ENCODE assay signal across 8 mouse cellular contexts in the genomic region with DNA sequence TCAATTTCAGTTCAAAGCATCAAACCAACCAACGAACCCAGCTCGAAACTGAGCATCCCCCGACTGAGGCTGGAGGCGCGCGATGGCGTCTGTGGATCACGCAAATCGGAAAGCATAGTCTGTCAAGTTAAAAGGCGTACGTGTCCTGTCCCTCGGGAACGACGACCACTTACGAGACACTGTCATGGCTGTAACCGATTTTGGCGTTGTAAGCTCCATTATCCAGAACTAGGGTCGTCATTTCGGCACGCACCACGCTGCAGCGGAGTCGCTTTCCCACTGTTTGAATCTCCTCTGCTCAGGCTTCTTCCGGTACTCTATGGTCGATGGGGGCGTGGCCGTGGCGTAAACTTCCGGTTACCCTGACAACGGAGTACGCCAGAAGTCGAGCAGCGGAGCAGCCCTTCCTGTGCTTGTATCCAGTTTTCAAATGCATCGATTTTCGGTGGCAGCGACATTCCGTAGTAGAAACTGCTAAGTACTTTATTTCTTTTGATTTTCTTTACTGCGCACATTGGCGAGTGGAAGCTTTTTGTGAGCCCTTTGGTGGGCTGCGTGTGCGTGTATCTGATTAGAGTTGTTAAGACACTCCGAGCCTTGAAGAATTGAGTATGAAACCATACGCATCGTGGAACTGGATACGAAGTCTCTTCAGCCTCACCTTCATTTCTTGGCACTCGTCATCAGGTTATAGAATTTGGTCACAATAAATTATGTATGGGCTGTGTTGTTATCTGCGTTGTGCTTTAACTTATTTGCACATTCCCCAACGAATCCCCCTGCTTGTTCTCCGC. TPM values are rescaled to one million over a fixed set of nuclear protein-coding genes. Genes with fewer than 3 reads are reported as not detected.
DNase-seq lines count a peak whose midpoint lies in the region; ATAC-seq and TF ChIP-seq lines count a peak whose summit lies in the region.

A gene (minus strand): TSS at position 295 of the 794 bp plus-strand sequence.

- 1% methylated on average over 49 of the region's 49 CpGs for whole genome bisulfite sequencing in heart, embryonic 15.5 days
- 2% methylated on average over 49 of the region's 49 CpGs for WGBS in liver, embryonic 14.5 days (ENCODE audit: insufficient replicate concordance)
- 2% methylated on average over 49 of the region's 49 CpGs for WGBS in neural tube, embryonic 11.5 days
- WGBS in stomach, postnatal 0 days, result under 1% methylated on average over 49 of the region's 49 CpGs

- peak within 1 kb of the TSS; percentile 60 for H3K9ac ChIP-seq in heart, embryonic 15.5 days
- H3K9ac ChIP-seq in liver, embryonic 14.5 days (replicated peaks), result peak within 1 kb of the TSS; percentile 74
- H3K9ac ChIP-seq in neural tube, embryonic 11.5 days (ENCODE audit: low read length), result peak within 1 kb of the TSS; percentile 55
- H3K9ac ChIP-seq in stomach, postnatal 0 days (ENCODE audit: low read length), result peak within 1 kb of the TSS; percentile 62

- H3K36me3 ChIP-seq in heart, embryonic 15.5 days, result 0 out of 2 replicates have a peak, but pooled peaks cover under 1% of the 10 kb centered on the region
- no peaks in the 10 kb centered on the region; the same call in 1 of the 2 replicates for H3K36me3 ChIP-seq in liver, embryonic 14.5 days (replicated peaks; ENCODE audit: control insufficient read depth, insufficient read depth, low read depth)
- no peaks in the 10 kb centered on the region for H3K36me3 ChIP-seq in neural tube, embryonic 11.5 days (ENCODE audit: control insufficient read depth, insufficient read depth, low read length)
- H3K36me3 ChIP-seq in stomach, postnatal 0 days (ENCODE audit: control insufficient read depth, insufficient read depth, low read length), result no peaks in the 10 kb centered on the region

- no peak for TF ChIP-seq CTCF in liver, embryonic 14.5 days (IDR thresholded peaks at IDR 0.05; ENCODE audit: low read depth)
- 0 out of 2 replicates have a peak, but pooled peaks have one; percentile 1 for TF ChIP-seq CTCF in stomach, postnatal 0 days (IDR thresholded peaks at IDR 0.05; ENCODE audit: low read depth)

- peak within 1 kb of the TSS; percentile 72 for H3K4me2 ChIP-seq in heart, embryonic 15.5 days
- H3K4me2 ChIP-seq in liver, embryonic 14.5 days (ENCODE audit: low read depth), result peak within 1 kb of the TSS; percentile 92
- H3K4me2 ChIP-seq in neural tube, embryonic 11.5 days (ENCODE audit: low read depth), result peak within 1 kb of the TSS; percentile 50
- H3K4me2 ChIP-seq in stomach, postnatal 0 days (replicated peaks; ENCODE audit: low read depth), result peak within 1 kb of the TSS; percentile 80

- 0 out of 2 replicates have a peak within 1 kb of the TSS, but pooled peaks have one; percentile 51 for H3K27ac ChIP-seq in heart, embryonic 15.5 days
- H3K27ac ChIP-seq in liver, embryonic 14.5 days, result no peak within 1 kb of the TSS
- no peak within 1 kb of the TSS for H3K27ac ChIP-seq in neural tube, embryonic 11.5 days (ENCODE audit: low read depth, low read length)
- peak within 1 kb of the TSS; percentile 40 for H3K27ac ChIP-seq in stomach, postnatal 0 days (replicated peaks)

- H3K4me1 ChIP-seq in heart, embryonic 15.5 days (replicated peaks), result peaks cover 16% of the 10 kb centered on the region
- H3K4me1 ChIP-seq in liver, embryonic 14.5 days (replicated peaks; ENCODE audit: control insufficient read depth in 2 of 2, insufficient read depth in 2 of 2, low read length in 1 of 2), result peaks cover 10 to 16% of the 10 kb centered on the region in 2 experiments
- H3K4me1 ChIP-seq in neural tube, embryonic 11.5 days (ENCODE audit: control insufficient read depth, insufficient read depth, low read length), result peaks cover 4% of the 10 kb centered on the region
- H3K4me1 ChIP-seq in stomach, postnatal 0 days (replicated peaks; ENCODE audit: control insufficient read depth, insufficient read depth), result 0 out of 2 replicates have a peak, but pooled peaks cover 5% of the 10 kb centered on the region

- H3K27me3 ChIP-seq in heart, embryonic 15.5 days, result no peaks in the 10 kb centered on the region
- H3K27me3 ChIP-seq in liver, embryonic 14.5 days (ENCODE audit: control insufficient read depth, insufficient read depth, low read length), result no peaks in the 10 kb centered on the region
- H3K27me3 ChIP-seq in neural tube, embryonic 11.5 days (ENCODE audit: control insufficient read depth, insufficient read depth, low read length), result no peaks in the 10 kb centered on the region
- H3K27me3 ChIP-seq in stomach, postnatal 0 days (ENCODE audit: control insufficient read depth, insufficient read depth, low read length), result no peaks in the 10 kb centered on the region

- DNase-seq in c-Kit-negative CD71-positive TER-119-positive erythroid progenitor cells, embryonic 14.5 days (ENCODE audit: low read depth, low spot score), result peak; percentile 89
- peak; percentile 90 for DNase-seq in fibroblast of lung, adult 2 months (ENCODE audit: low read depth)
- peak; percentile 96 to 98 for DNase-seq in kidney, postnatal 25 days
- peak; percentile 87 to 92 (median 88) for DNase-seq in liver, embryonic 14.5 days (ENCODE audit: low read depth in 3 of 3, low spot score in 3 of 3)
- DNase-seq in neural tube, embryonic 11.5 days (ENCODE audit: low spot score), result peak; percentile 93
- peak; percentile 93 for DNase-seq in stomach, postnatal 0 days (ENCODE audit: low spot score)

- H3K9me3 ChIP-seq in heart, embryonic 15.5 days (replicated peaks), result no peaks in the 10 kb centered on the region
- no peaks in the 10 kb centered on the region for H3K9me3 ChIP-seq in liver, embryonic 14.5 days (ENCODE audit: control insufficient read depth, low read length)
- no peaks in the 10 kb centered on the region for H3K9me3 ChIP-seq in neural tube, embryonic 11.5 days (ENCODE audit: control insufficient read depth, low read length)
- H3K9me3 ChIP-seq in stomach, postnatal 0 days (ENCODE audit: control insufficient read depth, low read length), result no peaks in the 10 kb centered on the region

- H3K4me3 ChIP-seq in heart, embryonic 15.5 days, result peak within 1 kb of the TSS; percentile 76
- peak within 1 kb of the TSS; percentile 90 to 100 for H3K4me3 ChIP-seq in liver, embryonic 14.5 days (ENCODE audit: insufficient read depth in 1 of 2, low read depth in 2 of 2, low read length in 2 of 2)
- H3K4me3 ChIP-seq in neural tube, embryonic 11.5 days (ENCODE audit: low read depth, low read length), result peak within 1 kb of the TSS; percentile 61
- peak within 1 kb of the TSS; percentile 71 for H3K4me3 ChIP-seq in stomach, postnatal 0 days (ENCODE audit: low read depth, low read length)

- no peak for TF ChIP-seq EP300 in liver, embryonic 14.5 days (IDR thresholded peaks at IDR 0.05; ENCODE audit: low read depth)
- TF ChIP-seq EP300 in stomach, postnatal 0 days (optimal IDR thresholded peaks at IDR 0.05), result no peak

- peak; percentile 100 for ATAC-seq in CD4-positive, CD25-positive, alpha-beta regulatory T cell, adult 4 months
- peak; percentile 98 for ATAC-seq in heart, embryonic 15.5 days (replicated peaks; ENCODE audit: insufficient number of reproducible peaks, insufficient read depth, low FRiP score, low read depth)
- peak; percentile 98 for ATAC-seq in liver, embryonic 14.5 days (ENCODE audit: insufficient read depth)
- ATAC-seq in neural tube, embryonic 11.5 days (ENCODE audit: insufficient read depth, low FRiP score, low TSS enrichment), result peak; percentile 99
- ATAC-seq in stomach, postnatal 0 days (ENCODE audit: low FRiP score, low TSS enrichment), result peak; percentile 99

RNA-seq across cellular contexts. Expression of the gene that starts here (rescaled TPM):
- 10 to 100 TPM; 35.5 to 51.3 TPM for polyA plus RNA-seq in CD4-positive, CD25-positive, alpha-beta regulatory T cell, adult 4 months (2017; shearing (Covaris generic))
- polyA plus RNA-seq in heart, embryonic 15.5 days (2015; fragmentation: Nextera tagmentation; extraction: Ambion mirVana), result 25.0 and 26.8 TPM in 2 replicates
- polyA plus RNA-seq in liver, embryonic 14.5 days (2012; rRNA removed), result 3.1 and 6.3 TPM in 2 replicates
- 17.1 and 19.2 TPM in 2 replicates for polyA plus RNA-seq in liver, embryonic 14.5 days (2014; fragmentation: Nextera tagmentation; extraction: Ambion mirVana)
- polyA plus RNA-seq in neural tube, embryonic 11.5 days (2014; fragmentation: Nextera tagmentation; extraction: Ambion mirVana), result 39.5 and 40.3 TPM in 2 replicates
- polyA plus RNA-seq in stomach, postnatal 0 days (2015; fragmentation: Nextera tagmentation; extraction: Ambion mirVana), result 17.1 TPM in 2 replicates

Comparison
In these comparisons a context has a peak if more than half of its experiments do, and no peak if none do; other contexts are left out.
1. H3K27ac ChIP-seq: peak in heart, embryonic 15.5 days (single experiment) and stomach, postnatal 0 days (single experiment); none in liver, embryonic 14.5 days (single experiment) and neural tube, embryonic 11.5 days (single experiment).
2. Peak in every context shown above with its lines, with median percentiles within 50 percentile points of each other: ATAC-seq, DNase-seq, H3K4me2 ChIP-seq, H3K4me3 ChIP-seq and H3K9ac ChIP-seq.